Mouse (Mus musculus) embryonic facial prominence, embryonic 13.5 days (tissue): ENCODE measurements at regions not wholly inside any gene's neighbourhood (a gene's known extent, or its start where the extent isn't known, plus 50 kb on each side); places are given as distances from the start of the nearest gene placed in this dataset.

Source experiments
- ATAC-seq: fragments of 200-750 bp; cut with Nextera tagmentation; 2 replicates; pipeline ENCODE4 v1.8.0; 2017; ENCODE audit warnings: low read depth; ENCODE audit not compliant: insufficient number of reproducible peaks, insufficient read depth, low FRiP score, low TSS enrichment
- H3K27ac ChIP-seq: fragments of 300-500 bp; sonication (generic); 2 replicates; pipeline ENCODE4 v1.5.1; 2015; ENCODE audit warnings: moderate library complexity, mild to moderate bottlenecking, inconsistent platforms
- H3K27me3 ChIP-seq: fragments of 300-500 bp; sonication (generic); 2 replicates; pipeline ENCODE4 v1.6.1; 2015; ENCODE audit warnings: mild to moderate bottlenecking, inconsistent platforms
- H3K36me3 ChIP-seq: fragments of 300-500 bp; sonication (generic); 2 replicates; pipeline ENCODE4 v1.6.1; 2015; ENCODE audit warnings: mild to moderate bottlenecking, inconsistent platforms
- H3K4me1 ChIP-seq: fragments of 300-500 bp; sonication (generic); 2 replicates; pipeline ENCODE4 v1.6.1; 2015; ENCODE audit warnings: inconsistent platforms
- H3K4me2 ChIP-seq: fragments of 300-500 bp; sonication (generic); 2 replicates; pipeline ENCODE4 v1.6.1; 2015; ENCODE audit warnings: moderate library complexity, mild to moderate bottlenecking, inconsistent platforms
- H3K4me3 ChIP-seq: fragments of 300-500 bp; sonication (generic); 2 replicates; pipeline ENCODE4 v1.5.1; 2015; ENCODE audit warnings: mild to moderate bottlenecking, inconsistent platforms
- H3K9ac ChIP-seq: fragments of 300-500 bp; sonication (generic); 2 replicates; pipeline ENCODE4 v1.6.1; 2015; ENCODE audit warnings: mild to moderate bottlenecking, inconsistent platforms
- H3K9me3 ChIP-seq: fragments of 300-500 bp; sonication (generic); 2 replicates; pipeline ENCODE4 v1.6.1; 2016; ENCODE audit warnings: inconsistent platforms
- WGBS: fragments of 180-500 bp; shearing (Covaris S2); methylation state at CpG from one replicate; pipeline ENCODE4 v1.1.7; 2015; ENCODE audit warnings: mixed read lengths; 5-methylcytosine and 5-hydroxymethylcytosine counted together

DNA sequence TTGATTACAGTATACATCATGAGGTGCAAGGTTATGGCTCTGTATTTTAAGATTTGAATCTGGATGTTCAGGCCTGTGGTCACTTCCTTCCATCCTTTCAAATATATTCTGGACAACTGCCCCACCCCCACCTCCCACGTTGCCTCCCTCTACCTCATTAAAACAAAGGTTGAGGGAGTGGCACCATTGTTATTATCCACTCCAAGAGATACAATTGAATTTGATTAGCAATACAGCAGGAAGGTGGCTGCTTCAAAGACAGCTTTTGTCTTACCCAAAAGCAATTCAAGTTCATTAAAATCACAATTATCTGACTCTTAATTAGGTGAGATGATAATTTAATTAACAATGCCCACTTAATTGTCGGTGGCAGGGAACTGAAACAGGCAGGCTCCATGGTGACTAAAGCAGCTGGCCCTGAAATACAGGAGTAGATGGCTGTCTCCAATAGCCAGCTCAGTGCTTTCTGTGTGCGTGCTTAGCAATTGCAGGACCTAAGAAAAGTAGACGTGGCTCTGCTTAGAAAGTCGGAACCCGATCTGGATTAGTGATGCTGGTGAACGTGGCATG, 623.8 kb downstream of the Dhx35 start:
- peaks cover 7% of the 10 kb centered on the region; the same call in 1 of the 2 replicates for H3K27me3 ChIP-seq
- no peak overlapping the region for H3K9ac ChIP-seq
- H3K4me3 ChIP-seq, result no peak overlapping the region
- no peaks in the 10 kb centered on the region for H3K9me3 ChIP-seq
- no peak overlapping the region for H3K27ac ChIP-seq
- H3K36me3 ChIP-seq, result no peaks in the 10 kb centered on the region
- WGBS, result 57% methylated on average over 7 of the region's 7 CpGs
- no peaks in the 10 kb centered on the region for H3K4me1 ChIP-seq
- no peak overlapping the region for H3K4me2 ChIP-seq
- no peak for ATAC-seq

DNA sequence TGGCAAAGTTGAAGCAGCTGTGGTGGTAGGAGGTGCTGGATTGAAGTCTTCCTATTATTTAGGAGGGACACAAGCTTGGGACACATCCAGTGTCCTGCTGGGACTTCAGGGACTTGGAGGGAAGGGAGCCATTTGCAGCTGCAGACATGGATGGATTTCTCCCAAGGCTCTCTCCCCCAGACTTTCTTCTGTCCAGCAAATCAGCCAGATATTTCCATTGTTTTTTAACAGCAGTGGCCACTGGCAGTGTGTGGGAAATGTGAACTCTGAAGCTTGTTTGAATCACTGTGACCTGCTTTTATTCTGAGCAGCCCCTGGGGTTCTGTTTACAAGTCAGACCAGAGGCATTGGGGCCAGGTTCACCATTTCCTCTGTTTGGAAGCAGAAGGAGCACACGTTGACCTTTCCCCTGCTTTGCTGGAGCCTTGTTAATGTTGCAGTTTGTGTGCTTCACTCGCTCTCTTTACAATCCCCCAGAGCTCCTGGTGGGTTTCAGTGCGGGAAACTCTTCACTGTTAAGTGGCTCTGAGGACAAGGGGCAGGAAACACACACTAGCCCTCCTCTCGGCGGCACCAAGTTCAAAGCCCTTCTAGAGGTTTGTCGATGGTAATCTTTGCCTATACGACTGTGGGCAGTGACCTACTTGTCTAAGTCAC, 627.8 kb downstream of the Dhx35 start:
- ATAC-seq, result no peak
- no peak overlapping the region for H3K27ac ChIP-seq

DNA sequence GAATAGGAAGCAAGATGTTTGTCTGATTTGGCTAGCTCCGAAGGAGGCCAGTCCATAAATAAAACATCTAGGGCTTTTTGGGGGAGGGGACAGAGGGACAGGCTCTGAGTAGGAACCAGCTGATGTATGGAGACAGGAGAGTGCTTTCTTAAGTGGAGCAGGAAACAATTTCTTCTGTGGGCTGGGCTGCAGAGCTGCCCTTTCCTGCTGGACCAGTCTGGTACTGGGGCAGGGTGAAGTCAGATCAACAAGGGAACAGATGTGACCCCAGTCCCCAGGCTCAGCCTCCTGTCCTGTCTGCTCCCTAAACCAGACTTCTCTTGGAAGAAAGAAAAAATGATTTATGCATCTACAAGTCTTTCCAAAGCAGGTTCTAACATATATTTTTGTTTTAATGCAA, 633.6 kb downstream of the Dhx35 start:
- H3K4me3 ChIP-seq, result no peak overlapping the region
- no peak overlapping the region for H3K9ac ChIP-seq
- no peak for ATAC-seq
- peaks cover 5% of the 10 kb centered on the region; the same call in 1 of the 2 replicates for H3K4me1 ChIP-seq
- no peak overlapping the region for H3K4me2 ChIP-seq
- H3K9me3 ChIP-seq, result no peaks in the 10 kb centered on the region
- H3K27me3 ChIP-seq, result peaks cover 3% of the 10 kb centered on the region; the same call in 1 of the 2 replicates
- 31% methylated on average over 1 of the region's 1 CpGs for WGBS
- H3K36me3 ChIP-seq, result no peaks in the 10 kb centered on the region
- H3K27ac ChIP-seq, result no peak overlapping the region

More for the DNA sequence above, 627.8 kb downstream of the Dhx35 start:
- Histone ChIP-seq H3K4me2 (no peak overlapping the region), H3K27me3 (peaks cover 6% of the 10 kb centered on the region; the same call in 1 of the 2 replicates), H3K4me3 (no peak overlapping the region), H3K4me1 (peaks cover 5% of the 10 kb centered on the region; the same call in 1 of the 2 replicates), H3K9ac (no peak overlapping the region), H3K36me3 (no peaks in the 10 kb centered on the region), H3K9me3 (no peaks in the 10 kb centered on the region)
- WGBS, result 46% methylated on average over 7 of the region's 7 CpGs

DNA sequence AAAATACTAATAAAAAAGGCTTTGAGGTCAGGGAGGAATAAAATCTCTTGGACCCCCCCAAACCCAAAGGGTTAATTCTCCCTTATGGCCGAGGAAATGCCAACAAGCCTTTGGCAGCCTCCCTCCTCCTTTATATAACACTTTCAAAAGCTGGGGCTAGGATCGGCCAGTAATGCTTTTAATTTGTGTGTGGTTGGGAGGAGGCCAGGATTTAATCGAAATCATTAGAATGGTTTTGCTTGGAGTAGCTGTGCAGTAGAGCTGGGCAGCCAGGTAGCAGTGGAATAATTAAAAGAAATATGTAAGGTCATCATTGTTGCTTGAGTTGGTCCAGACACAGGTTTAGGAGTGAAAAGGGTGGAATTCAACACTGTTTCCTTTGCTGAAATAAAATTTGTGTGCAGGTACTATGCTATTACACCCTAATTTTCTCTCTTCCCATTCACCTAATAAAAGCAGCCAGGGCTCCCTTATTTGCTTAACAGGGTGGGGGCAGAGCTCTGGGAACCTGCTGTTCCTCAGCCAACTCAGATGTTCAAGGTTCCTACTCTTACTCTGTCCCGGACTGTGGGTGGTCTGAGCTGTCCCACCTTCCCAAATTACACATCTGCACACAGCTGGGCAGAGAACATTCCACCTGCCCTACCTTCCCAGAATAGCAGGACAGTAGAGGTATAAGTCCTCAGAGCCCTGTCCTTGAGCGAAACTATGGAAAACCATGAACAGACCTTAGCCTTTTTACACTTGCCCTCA, 636.1 kb downstream of the Dhx35 start:
- H3K9me3 ChIP-seq, result peaks cover 7% of the 10 kb centered on the region; the same call in 1 of the 2 replicates
- no peak overlapping the region for H3K27ac ChIP-seq
- no peak overlapping the region for H3K4me3 ChIP-seq
- no peak overlapping the region for H3K9ac ChIP-seq
- 55% methylated on average over 5 of the region's 5 CpGs for WGBS
- H3K4me2 ChIP-seq, result no peak overlapping the region
- no peak for ATAC-seq
- no peaks in the 10 kb centered on the region for H3K36me3 ChIP-seq
- H3K27me3 ChIP-seq, result peaks cover 3% of the 10 kb centered on the region; the same call in 1 of the 2 replicates
- no peaks in the 10 kb centered on the region for H3K4me1 ChIP-seq

DNA sequence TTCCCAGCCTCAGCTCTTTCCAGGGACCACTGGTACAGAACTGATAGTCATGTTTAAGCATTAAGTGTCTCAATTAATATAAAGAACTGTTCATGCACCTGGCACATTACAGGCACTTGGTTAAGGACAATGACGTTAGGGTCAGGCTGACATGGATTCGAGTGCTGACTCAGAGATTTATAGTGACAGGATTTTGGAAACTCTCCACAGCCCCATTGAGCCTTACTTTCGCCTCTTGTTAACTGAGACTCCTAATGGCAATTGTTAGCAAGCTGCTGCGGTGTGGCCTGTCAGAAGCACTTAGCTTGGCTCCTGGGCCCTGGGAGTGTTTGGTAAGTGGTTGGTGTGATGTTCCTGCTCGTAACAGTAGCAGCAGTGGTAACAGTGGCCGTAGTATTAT, 644.4 kb downstream of the Dhx35 start:
- H3K4me2 ChIP-seq, result no peak overlapping the region
- 0 out of 2 replicates have a peak, but pooled peaks cover 2% of the 10 kb centered on the region for H3K4me1 ChIP-seq
- no peaks in the 10 kb centered on the region for H3K36me3 ChIP-seq
- H3K27me3 ChIP-seq, result no peaks in the 10 kb centered on the region
- peaks cover 3% of the 10 kb centered on the region; the same call in 1 of the 2 replicates for H3K9me3 ChIP-seq
- 80% methylated on average over 6 of the region's 6 CpGs for WGBS
- no peak for ATAC-seq
- H3K4me3 ChIP-seq, result no peak overlapping the region
- no peak overlapping the region for H3K9ac ChIP-seq
- no peak overlapping the region for H3K27ac ChIP-seq

DNA sequence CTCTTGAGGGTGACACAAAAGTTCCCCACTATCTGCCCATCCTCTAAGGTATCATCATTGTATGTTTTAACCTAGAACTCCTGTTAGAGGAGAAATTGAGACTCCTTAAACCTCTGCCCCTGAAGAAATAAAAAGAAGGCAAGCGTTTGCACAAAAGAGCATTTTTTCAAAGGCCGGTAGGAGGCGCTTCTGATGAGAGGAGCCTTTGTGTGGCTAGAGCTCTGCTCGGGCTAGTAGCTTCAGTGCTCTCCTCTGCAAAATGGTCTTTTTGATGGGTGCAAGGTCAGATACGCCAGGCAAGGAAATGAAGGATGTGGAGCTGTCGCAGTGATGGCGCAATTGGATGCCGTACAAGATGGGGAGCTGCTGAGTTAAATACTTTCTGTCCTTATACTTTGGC, 649.0 kb downstream of the Dhx35 start:
- Histone ChIP-seq H3K4me2 (no peak overlapping the region), H3K27ac (no peak overlapping the region), H3K36me3 (no peaks in the 10 kb centered on the region), H3K4me3 (no peak overlapping the region), H3K9ac (no peak overlapping the region), H3K27me3 (no peaks in the 10 kb centered on the region), H3K4me1 (0 out of 2 replicates have a peak, but pooled peaks cover 2% of the 10 kb centered on the region), H3K9me3 (no peaks in the 10 kb centered on the region)
- WGBS, result 17% methylated on average over 8 of the region's 8 CpGs
- ATAC-seq, result no peak

DNA sequence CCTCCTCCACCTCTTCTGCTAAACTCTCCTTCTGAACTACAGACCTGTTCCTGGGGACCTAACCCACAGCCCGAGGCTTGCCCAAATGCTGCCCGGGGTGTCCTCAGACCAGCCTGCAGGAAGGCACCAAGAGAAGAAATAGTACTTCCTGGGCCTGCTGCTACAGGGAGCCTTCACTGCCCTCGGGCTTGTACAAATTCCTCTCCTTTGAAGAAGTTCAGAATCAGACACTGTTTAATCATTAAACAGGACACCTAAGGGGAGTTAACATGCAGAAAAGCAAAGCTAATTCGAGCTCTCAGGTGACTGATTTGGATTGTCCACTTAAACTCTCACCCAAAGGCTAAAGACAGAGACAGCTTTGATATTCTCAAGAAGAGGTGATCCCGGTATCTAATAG, 651.8 kb downstream of the Dhx35 start:
- H3K27ac ChIP-seq, result no peak overlapping the region
- H3K9ac ChIP-seq, result no peak overlapping the region
- 58% methylated on average over 5 of the region's 5 CpGs for WGBS
- H3K4me3 ChIP-seq, result no peak overlapping the region
- no peak overlapping the region for H3K4me2 ChIP-seq
- H3K9me3 ChIP-seq, result no peaks in the 10 kb centered on the region
- H3K4me1 ChIP-seq, result 0 out of 2 replicates have a peak, but pooled peaks cover 2% of the 10 kb centered on the region
- no peaks in the 10 kb centered on the region for H3K36me3 ChIP-seq
- H3K27me3 ChIP-seq, result no peaks in the 10 kb centered on the region
- ATAC-seq, result no peak

DNA sequence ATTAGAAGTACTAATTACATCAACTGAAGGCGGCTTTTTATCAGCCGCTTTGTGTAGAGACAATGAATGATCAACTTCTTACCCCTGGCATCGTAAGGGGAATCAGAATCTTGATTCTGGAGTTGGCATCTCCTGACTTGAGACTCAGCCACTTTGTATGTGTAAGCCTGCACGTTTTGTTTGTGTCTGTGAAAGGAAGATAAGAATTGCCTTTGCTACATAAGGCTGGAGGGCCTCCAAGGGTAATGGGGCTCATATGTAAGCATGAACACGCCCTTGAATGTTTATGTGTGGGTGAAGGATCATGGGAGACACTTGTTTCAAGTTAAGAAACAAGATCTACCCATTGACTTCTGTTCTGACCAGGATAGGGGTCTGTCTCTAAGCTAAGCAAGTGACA, 652.3 kb downstream of the Dhx35 start:
- Histone ChIP-seq H3K36me3 (no peaks in the 10 kb centered on the region), H3K4me1 (0 out of 2 replicates have a peak, but pooled peaks cover 2% of the 10 kb centered on the region), H3K4me2 (no peak overlapping the region), H3K27me3 (no peaks in the 10 kb centered on the region), H3K27ac (no peak overlapping the region), H3K4me3 (no peak overlapping the region), H3K9ac (no peak overlapping the region), H3K9me3 (no peaks in the 10 kb centered on the region)
- no peak for ATAC-seq
- WGBS, result 74% methylated on average over 5 of the region's 5 CpGs

DNA sequence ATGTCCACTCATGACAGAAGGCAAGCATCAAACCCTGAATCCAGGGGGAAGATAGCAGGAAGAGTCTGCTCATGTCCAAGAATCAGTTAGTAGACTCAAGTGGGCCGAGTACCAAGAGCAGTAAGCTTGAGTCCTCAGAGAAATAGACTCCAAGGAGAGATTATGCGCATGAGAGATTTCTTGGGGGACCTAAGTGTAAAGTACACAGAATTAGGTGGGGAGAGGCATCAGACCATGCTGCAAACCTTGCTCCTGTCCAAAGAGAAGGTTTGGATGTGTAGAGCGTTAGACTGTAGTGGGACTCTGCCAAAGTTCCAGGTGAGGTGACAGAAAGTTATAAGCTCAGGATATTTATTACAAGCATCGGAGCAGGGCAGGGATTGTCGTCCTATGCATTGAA, 654.4 kb downstream of the Dhx35 start:
- no peaks in the 10 kb centered on the region for H3K4me1 ChIP-seq
- no peaks in the 10 kb centered on the region for H3K27me3 ChIP-seq
- no peaks in the 10 kb centered on the region for H3K36me3 ChIP-seq
- H3K27ac ChIP-seq, result no peak overlapping the region
- ATAC-seq, result no peak
- H3K9ac ChIP-seq, result no peak overlapping the region
- no peaks in the 10 kb centered on the region for H3K9me3 ChIP-seq
- 94% methylated on average over 5 of the region's 5 CpGs for WGBS
- no peak overlapping the region for H3K4me3 ChIP-seq
- no peak overlapping the region for H3K4me2 ChIP-seq

DNA sequence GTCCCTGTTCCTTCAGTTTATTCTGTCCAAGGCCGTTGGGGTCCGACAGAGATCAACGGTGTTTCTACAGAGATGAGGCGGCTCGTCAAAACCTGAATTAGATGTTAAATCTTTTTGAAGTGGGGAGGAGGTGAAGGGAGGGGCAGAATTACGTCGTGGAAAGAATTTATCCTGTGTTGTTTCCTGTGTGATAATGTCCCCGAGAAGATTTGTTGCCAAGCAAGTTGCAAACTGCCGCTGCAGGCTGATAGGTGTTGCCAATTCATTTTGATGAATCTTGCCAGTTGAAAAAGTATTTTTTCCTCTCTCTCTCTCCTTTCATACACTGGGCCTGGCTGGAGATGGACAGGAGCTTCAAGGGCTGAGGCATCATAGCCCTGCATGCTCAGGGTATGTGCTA, 656.8 kb downstream of the Dhx35 start:
- Histone ChIP-seq H3K27me3 (no peaks in the 10 kb centered on the region), H3K4me3 (no peak overlapping the region), H3K27ac (no peak overlapping the region), H3K4me2 (no peak overlapping the region), H3K9me3 (no peaks in the 10 kb centered on the region), H3K9ac (no peak overlapping the region), H3K36me3 (no peaks in the 10 kb centered on the region), H3K4me1 (no peaks in the 10 kb centered on the region)
- ATAC-seq, result no peak
- 72% methylated on average over 9 of the region's 9 CpGs for WGBS

DNA sequence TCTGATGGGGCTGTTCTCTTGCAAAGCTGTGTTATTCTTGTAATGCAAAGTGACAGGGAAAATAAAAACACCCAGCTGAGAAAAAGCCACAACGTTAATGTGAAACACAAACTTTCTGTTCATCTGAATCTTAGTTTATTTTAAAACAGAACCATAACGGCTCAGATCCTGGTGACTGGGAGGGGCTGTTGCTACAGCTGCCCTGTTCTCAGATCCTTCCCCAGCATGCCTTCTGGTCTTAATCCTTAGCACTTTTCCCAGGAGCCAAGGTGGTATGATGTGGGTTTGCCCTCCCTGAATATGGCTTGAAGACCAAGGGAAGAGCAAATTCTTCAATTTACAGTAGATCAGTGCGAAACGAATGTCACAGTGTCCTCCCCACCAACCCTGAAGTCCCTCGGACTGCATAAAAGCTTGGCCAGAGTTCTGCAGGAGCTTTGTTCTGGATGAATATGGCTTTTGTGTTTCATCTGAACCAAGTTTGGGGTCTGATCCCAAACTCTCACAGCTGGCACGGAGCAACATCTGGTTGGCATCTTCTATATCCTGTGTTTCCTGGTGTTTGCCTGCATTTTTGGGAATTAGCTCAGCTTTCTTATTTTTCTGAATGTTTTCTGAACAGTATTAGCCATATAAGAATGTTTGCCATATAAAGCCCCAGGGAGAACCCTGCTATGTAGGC, 686.9 kb downstream of the Dhx35 start:
- WGBS, result 19% methylated on average over 6 of the region's 6 CpGs
- H3K27ac ChIP-seq, result peak overlapping the region; percentile 63; the same call in 1 of the 2 replicates
- peaks cover 9% of the 10 kb centered on the region; the same call in 1 of the 2 replicates for H3K27me3 ChIP-seq
- ATAC-seq, result no peak; the same call in 1 of the 2 replicates
- no peak overlapping the region for H3K4me3 ChIP-seq
- H3K36me3 ChIP-seq, result no peaks in the 10 kb centered on the region
- H3K9me3 ChIP-seq, result no peaks in the 10 kb centered on the region
- peaks cover 26% of the 10 kb centered on the region for H3K4me1 ChIP-seq
- peak overlapping the region; percentile 19; the same call in 1 of the 2 replicates for H3K4me2 ChIP-seq
- no peak overlapping the region for H3K9ac ChIP-seq
